Mouse (Mus musculus) granulocyte monocyte progenitor cell, adult 5-6 weeks (primary cell): ENCODE measurements around the gene Olfr284. TPM values are rescaled to one million over a fixed set of nuclear protein-coding genes. Genes with fewer than 3 reads are reported as not detected.

Experiments used
- ATAC-seq: replicated peaks from 2 replicates; pipeline ENCODE4 v1.8.0; 2016; ENCODE audit warnings: mild to moderate bottlenecking, moderate TSS enrichment, inconsistent platforms; ENCODE audit not compliant: poor library complexity, severe bottlenecking
- total RNA-seq, 2 experiments: library from RNA; stranded (forward) in 1 of 2; stranded (reverse) in 1 of 2; fragments of 200-712, 200-1000 nt in 1 of 2; fragments of >200 nt in 1 of 2; fragmentation: Nextera tagmentation in 1 of 2; gene quantifications; 2 replicates each; pipeline ENCODE4 v1.2.3; 2014 to 2017

Gene Olfr284
- total RNA-seq (2014; fragmentation: Nextera tagmentation): not detected in 2 replicates
- not detected in 2 replicates for total RNA-seq (2017)

GRCm38 (mm10) chr15:98340887-98341286 lies at the start of gene Olfr284:
Olfr284 (minus strand) TSS chr15:98340987.
- no peak for ATAC-seq

- ATAC-seq: peak; percentile 100
These were observed 49.0 kb upstream of the Olfr284 start for GRCm38 (mm10) chr15:98389796-98390195.

GRCm38 (mm10) chr15:98387621-98388020 lies 46.8 kb upstream of the Olfr284 start:
- ATAC-seq: no peak

- ATAC-seq: no peak
These were observed 40.1 kb upstream of the Olfr284 start, which contains the start of gene Olfr283 for GRCm38 (mm10) chr15:98380846-98381245. Olfr283 (minus strand) TSS chr15:98380946.

- no peak for ATAC-seq
These were observed 37.4 kb upstream of the Olfr284 start for GRCm38 (mm10) chr15:98378209-98378608.

GRCm38 (mm10) chr15:98317177-98317724 lies 23.5 kb downstream of the Olfr284 start, which contains the start of gene Olfr285:
Olfr285 (minus strand) TSS chr15:98317353.
- no peak for ATAC-seq

GRCm38 (mm10) chr15:98315703-98316102 lies 25.1 kb downstream of the Olfr284 start:
- ATAC-seq: no peak

GRCm38 (mm10) chr15:98295628-98296551 lies 44.9 kb downstream of the Olfr284 start, which contains the start of gene Zfp641:
Zfp641 (minus strand) TSS chr15:98296161.
- ATAC-seq: peak; percentile 20; the same call in 1 of the 2 replicates

GRCm38 (mm10) chr15:98293651-98294050 lies 47.1 kb downstream of the Olfr284 start:
- ATAC-seq: no peak

Other genes with a start within 250 kb of the Olfr284 start
- gene Pfkm, start 248.4 kb downstream of the Olfr284 start, total RNA-seq (2014; fragmentation: Nextera tagmentation): 9.5 and 11.5 TPM in 2 replicates
- 10.8 and 15.8 TPM in 2 replicates for gene Pfkm, start 248.4 kb downstream of the Olfr284 start, total RNA-seq (2017)
- gene Senp1, start 247.2 kb downstream of the Olfr284 start, total RNA-seq (2014; fragmentation: Nextera tagmentation): 82.1 and 83.1 TPM in 2 replicates
- 60.5 and 66.6 TPM in 2 replicates for gene Senp1, start 247.2 kb downstream of the Olfr284 start, total RNA-seq (2017)
- gene Asb8, start 175.4 kb downstream of the Olfr284 start, total RNA-seq (2014; fragmentation: Nextera tagmentation): 27.8 and 31.3 TPM in 2 replicates
- 21.0 and 22.8 TPM in 2 replicates for gene Asb8, start 175.4 kb downstream of the Olfr284 start, total RNA-seq (2017)
- not detected in 2 replicates for gene Ccdc184, start 173.8 kb downstream of the Olfr284 start, total RNA-seq (2014; fragmentation: Nextera tagmentation)
- not detected in 2 replicates for gene Ccdc184, start 173.8 kb downstream of the Olfr284 start, total RNA-seq (2017)
- gene Olfr288, start 145.4 kb downstream of the Olfr284 start, total RNA-seq (2014; fragmentation: Nextera tagmentation): not detected in 2 replicates
- gene Olfr288, start 145.4 kb downstream of the Olfr284 start, total RNA-seq (2017): not detected in 2 replicates
- gene Gm44579, start 120.0 kb downstream of the Olfr284 start, total RNA-seq (2014; fragmentation: Nextera tagmentation): not detected in 2 replicates
- gene Gm44579, start 120.0 kb downstream of the Olfr284 start, total RNA-seq (2017): not detected in 2 replicates
- gene Olfr287, start 119.9 kb downstream of the Olfr284 start, total RNA-seq (2014; fragmentation: Nextera tagmentation): not detected in 2 replicates
- gene Olfr287, start 119.9 kb downstream of the Olfr284 start, total RNA-seq (2017): not detected in 2 replicates
- 0.36 TPM in 1 of 2 replicates, not detected in the other for gene Olfr286, start 106.5 kb downstream of the Olfr284 start, total RNA-seq (2014; fragmentation: Nextera tagmentation)
- 0.86 TPM in 1 of 2 replicates, not detected in the other for gene Olfr286, start 106.5 kb downstream of the Olfr284 start, total RNA-seq (2017)
- gene H1fnt, start 83.7 kb downstream of the Olfr284 start, total RNA-seq (2014; fragmentation: Nextera tagmentation): not detected in 2 replicates
- not detected in 2 replicates for gene H1fnt, start 83.7 kb downstream of the Olfr284 start, total RNA-seq (2017)
- gene Zfp641, start 44.8 kb downstream of the Olfr284 start, total RNA-seq (2014; fragmentation: Nextera tagmentation): not detected in 2 replicates
- gene Zfp641, start 44.8 kb downstream of the Olfr284 start, total RNA-seq (2017): not detected in 2 replicates
- gene Olfr285, start 23.6 kb downstream of the Olfr284 start, total RNA-seq (2014; fragmentation: Nextera tagmentation): not detected in 2 replicates
- not detected in 2 replicates for gene Olfr285, start 23.6 kb downstream of the Olfr284 start, total RNA-seq (2017)
- not detected in 2 replicates for gene Olfr283, start 40.0 kb upstream of the Olfr284 start, total RNA-seq (2014; fragmentation: Nextera tagmentation)
- gene Olfr283, start 40.0 kb upstream of the Olfr284 start, total RNA-seq (2017): not detected in 2 replicates
- not detected in 2 replicates for gene Olfr282, start 90.2 kb upstream of the Olfr284 start, total RNA-seq (2014; fragmentation: Nextera tagmentation)
- gene Olfr282, start 90.2 kb upstream of the Olfr284 start, total RNA-seq (2017): not detected in 2 replicates
- not detected in 2 replicates for gene Olfr281, start 111.6 kb upstream of the Olfr284 start, total RNA-seq (2014; fragmentation: Nextera tagmentation)
- not detected in 2 replicates for gene Olfr281, start 111.6 kb upstream of the Olfr284 start, total RNA-seq (2017)
- gene OR5BS1P, start 128.9 kb upstream of the Olfr284 start, total RNA-seq (2014; fragmentation: Nextera tagmentation): not detected in 2 replicates
- gene OR5BS1P, start 128.9 kb upstream of the Olfr284 start, total RNA-seq (2017): not detected in 2 replicates
- gene Lalba, start 141.7 kb upstream of the Olfr284 start, total RNA-seq (2014; fragmentation: Nextera tagmentation): not detected in 2 replicates
- gene Lalba, start 141.7 kb upstream of the Olfr284 start, total RNA-seq (2017): not detected in 2 replicates
- not detected in 2 replicates for gene Olfr279, start 151.4 kb upstream of the Olfr284 start, total RNA-seq (2014; fragmentation: Nextera tagmentation)
- not detected in 2 replicates for gene Olfr279, start 151.4 kb upstream of the Olfr284 start, total RNA-seq (2017)
- 67.5 and 74.5 TPM in 2 replicates for gene Kansl2, start 193.3 kb upstream of the Olfr284 start, total RNA-seq (2014; fragmentation: Nextera tagmentation)
- gene Kansl2, start 193.3 kb upstream of the Olfr284 start, total RNA-seq (2017): 58.9 and 61.0 TPM in 2 replicates
- 53.4 and 57.0 TPM in 2 replicates for gene Ccnt1, start 229.9 kb upstream of the Olfr284 start, total RNA-seq (2014; fragmentation: Nextera tagmentation)
- gene Ccnt1, start 229.9 kb upstream of the Olfr284 start, total RNA-seq (2017): 57.3 and 70.4 TPM in 2 replicates
- not detected in 2 replicates for gene 4930415O20Rik, start 230.0 kb upstream of the Olfr284 start, total RNA-seq (2014; fragmentation: Nextera tagmentation)
- gene 4930415O20Rik, start 230.0 kb upstream of the Olfr284 start, total RNA-seq (2017): not detected in 2 replicates